Mouse (Mus musculus) liver, embryonic 14.5 days (tissue): Measurements from ENCODE around the gene Fam124a.

Experiments
- CTCF ChIP-seq: IDR thresholded peaks from 2 replicates; pipeline ENCODE4 v1.5.1; 2016; ENCODE audit warnings: antibody characterized with exemption, low read depth, control low read depth
- EP300 ChIP-seq: IDR thresholded peaks from 2 replicates; pipeline ENCODE4 v1.6.1; 2016; ENCODE audit warnings: antibody characterized with exemption, low read depth

- no peak for TF ChIP-seq CTCF
- TF ChIP-seq EP300: no peak
Measured at GRCm38 (mm10) chr14:62553786-62554185, 1.8 kb upstream of the Fam124a start.
